Mouse (Mus musculus): ENCODE measurements around the gene Hnrnph3. TPM values are rescaled to one million over a fixed set of nuclear protein-coding genes. Genes with fewer than 3 reads are reported as not detected.

Hnrnph3 gene
- polyA plus RNA-seq (2014; fragmentation: Illumina TruSeq; extraction: RNeasy Lipid Tissue Mini Kit (QIAGEN cat#74804); ENCODE audit: low read depth, low replicate concordance), result 43.9 TPM

GRCm38 (mm10) chr10:63023749-63024579 is at the start of gene Hnrnph3, which contains the start of gene Pbld2:
Gene Hnrnph3, minus strand, starts transcription at chr10:63024217.
Gene Pbld2, plus strand, starts transcription at chr10:63024315.

GRCm38 (mm10) chr10:63059862-63060261 is 35.8 kb upstream of the Hnrnph3 start, which contains the start of gene Pbld1:
Gene Pbld1, plus strand, starts transcription at chr10:63060162.

GRCm38 (mm10) chr10:62980039-62980954 is 43.7 kb downstream of the Hnrnph3 start, which contains the start of gene Rufy2:
Gene Rufy2, plus strand, starts transcription at chr10:62980223.

Other genes with a start within 250 kb of the Hnrnph3 start
- 56.8 TPM for gene Ccar1, start 231.9 kb downstream of the Hnrnph3 start, polyA plus RNA-seq (2014; fragmentation: Illumina TruSeq; extraction: RNeasy Lipid Tissue Mini Kit (QIAGEN cat#74804); ENCODE audit: low read depth, low replicate concordance)
- gene Tet1, start 115.2 kb downstream of the Hnrnph3 start, polyA plus RNA-seq (2014; fragmentation: Illumina TruSeq; extraction: RNeasy Lipid Tissue Mini Kit (QIAGEN cat#74804); ENCODE audit: low read depth, low replicate concordance), result 0.08 TPM
- gene Slc25a16, start 103.6 kb downstream of the Hnrnph3 start, polyA plus RNA-seq (2014; fragmentation: Illumina TruSeq; extraction: RNeasy Lipid Tissue Mini Kit (QIAGEN cat#74804); ENCODE audit: low read depth, low replicate concordance), result 81.7 TPM
- 7.8 TPM for gene Dna2, start 77.2 kb downstream of the Hnrnph3 start, polyA plus RNA-seq (2014; fragmentation: Illumina TruSeq; extraction: RNeasy Lipid Tissue Mini Kit (QIAGEN cat#74804); ENCODE audit: low read depth, low replicate concordance)
- 5.6 TPM for gene Rufy2, start 44.0 kb downstream of the Hnrnph3 start, polyA plus RNA-seq (2014; fragmentation: Illumina TruSeq; extraction: RNeasy Lipid Tissue Mini Kit (QIAGEN cat#74804); ENCODE audit: low read depth, low replicate concordance)
- gene Pbld2, start 98 bp upstream of the Hnrnph3 start, polyA plus RNA-seq (2014; fragmentation: Illumina TruSeq; extraction: RNeasy Lipid Tissue Mini Kit (QIAGEN cat#74804); ENCODE audit: low read depth, low replicate concordance), result 103 TPM
- 110 TPM for gene Pbld1, start 35.9 kb upstream of the Hnrnph3 start, polyA plus RNA-seq (2014; fragmentation: Illumina TruSeq; extraction: RNeasy Lipid Tissue Mini Kit (QIAGEN cat#74804); ENCODE audit: low read depth, low replicate concordance)
- not detected for gene Atoh7, start 75.4 kb upstream of the Hnrnph3 start, polyA plus RNA-seq (2014; fragmentation: Illumina TruSeq; extraction: RNeasy Lipid Tissue Mini Kit (QIAGEN cat#74804); ENCODE audit: low read depth, low replicate concordance)
- gene Mypn, start 179.7 kb upstream of the Hnrnph3 start, polyA plus RNA-seq (2014; fragmentation: Illumina TruSeq; extraction: RNeasy Lipid Tissue Mini Kit (QIAGEN cat#74804); ENCODE audit: low read depth, low replicate concordance), result not detected
- 133 TPM for gene Herc4, start 219.6 kb upstream of the Hnrnph3 start, polyA plus RNA-seq (2014; fragmentation: Illumina TruSeq; extraction: RNeasy Lipid Tissue Mini Kit (QIAGEN cat#74804); ENCODE audit: low read depth, low replicate concordance)

Data from liver, adult 10 weeks (tissue).